Mouse (Mus musculus): ENCODE measurements around the gene Arl9.
"Not testable (repeated sequence)": the region's sequence is repeated elsewhere in the genome, so short reads cannot be mapped to it uniquely, and the experiment has no call there.

Gene Arl9

DNA sequence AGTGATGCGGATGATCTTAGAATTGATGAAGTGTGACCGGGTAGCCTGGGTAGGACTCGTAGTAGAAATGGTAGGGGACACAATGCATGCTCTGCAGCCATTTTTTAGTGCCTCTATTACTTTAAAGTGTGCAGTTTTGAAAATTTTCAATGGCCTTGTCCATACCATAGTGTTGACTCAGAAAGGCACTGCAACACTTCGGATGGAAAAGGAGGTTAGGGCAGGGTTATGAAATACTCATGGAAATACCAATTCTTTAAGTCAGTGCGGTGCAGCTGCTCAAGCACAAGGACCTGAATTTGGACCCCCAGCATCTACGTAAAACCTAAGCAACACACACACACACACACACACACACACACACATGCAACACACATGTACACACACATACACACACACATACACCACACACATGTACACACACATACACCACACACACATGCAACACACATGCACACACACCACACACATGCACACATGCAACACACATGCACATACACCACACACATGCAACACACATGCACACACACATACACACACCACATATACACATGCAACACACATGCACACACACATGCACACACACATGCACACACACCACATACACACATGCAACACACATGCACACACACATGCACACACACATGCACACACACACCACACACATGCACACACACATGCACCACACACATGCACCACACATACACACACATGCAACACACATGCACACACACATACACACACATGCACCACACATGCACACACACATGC lies at the start of gene Arl9:
Gene Arl9, plus strand, starts transcription at position 5 of the 771 bp plus-strand sequence.
- DNase-seq (ENCODE audit: low read depth, low spot score), result no peak

DNA sequence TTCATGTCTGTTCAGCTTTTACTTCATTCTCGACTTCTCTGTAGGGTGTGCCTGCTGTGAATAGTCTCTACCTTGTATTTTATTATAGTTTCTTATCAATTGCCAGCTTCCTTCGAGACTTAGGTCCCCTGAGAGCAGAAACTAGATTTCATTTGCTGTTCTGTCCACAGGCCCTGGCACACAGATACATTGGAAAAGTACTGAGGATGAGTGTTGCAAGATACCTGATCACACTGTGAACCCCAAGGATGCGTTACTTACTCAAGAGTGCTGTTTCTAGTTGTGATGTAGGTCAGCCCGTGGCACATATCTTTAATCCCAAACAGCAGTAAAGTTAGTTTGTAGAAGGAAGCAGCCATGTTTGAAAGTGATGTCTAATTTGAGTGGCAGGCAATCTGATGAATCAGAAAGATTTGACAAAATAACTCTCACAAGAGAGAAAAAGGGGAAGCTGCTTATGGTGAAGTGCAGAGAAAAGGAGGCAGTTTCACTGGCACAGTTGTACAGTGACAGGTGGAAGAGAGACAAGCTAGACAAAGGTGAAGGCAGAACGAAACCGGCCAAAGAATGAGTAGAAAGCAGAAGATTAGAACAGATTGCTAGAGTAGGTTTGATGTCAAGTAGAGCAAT lies 49.5 kb upstream of the Arl9 start:
- no peak for DNase-seq (ENCODE audit: low read depth, low spot score)

DNA sequence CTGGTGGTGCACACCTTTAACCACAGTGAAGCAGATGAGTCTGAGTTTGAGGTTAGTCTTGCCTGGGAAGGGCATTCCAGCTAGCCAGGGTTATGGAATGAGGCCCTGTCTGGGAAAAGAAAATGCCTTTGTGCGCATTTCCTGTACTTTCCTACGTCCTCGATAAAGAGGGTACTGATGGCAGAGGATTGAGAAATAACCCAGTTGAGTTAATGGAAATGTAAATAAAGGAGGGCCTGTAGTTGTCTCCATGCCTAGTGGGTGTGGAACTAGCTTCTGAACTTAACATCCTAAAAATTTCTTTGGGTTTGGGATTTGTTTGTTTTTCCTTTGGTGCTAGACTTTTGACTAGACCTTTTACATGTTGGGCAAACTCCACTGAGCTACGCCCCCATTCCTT lies 48.4 kb upstream of the Arl9 start:
- no peak for DNase-seq (ENCODE audit: low read depth, low spot score)

DNA sequence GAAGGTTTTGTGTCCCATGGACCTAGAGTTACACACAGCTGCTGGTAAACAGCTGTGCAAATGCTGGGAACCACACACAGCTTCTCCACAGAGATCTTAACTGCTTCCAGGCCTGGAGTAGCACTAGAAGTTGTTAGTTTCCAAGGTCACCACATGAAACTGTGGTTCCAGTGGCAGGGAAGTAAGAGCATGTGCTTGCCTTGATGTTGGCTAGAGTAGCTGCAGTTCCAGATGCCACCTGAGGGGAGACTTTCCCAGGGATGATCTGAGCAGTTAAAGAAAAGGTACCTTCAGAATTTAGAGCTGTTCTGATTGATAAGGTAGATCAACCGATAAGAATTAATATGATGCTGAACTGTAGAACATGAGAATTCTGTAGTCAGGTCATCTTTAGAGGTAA lies 45.9 kb upstream of the Arl9 start:
- no peak for DNase-seq (ENCODE audit: low read depth, low spot score)

DNA sequence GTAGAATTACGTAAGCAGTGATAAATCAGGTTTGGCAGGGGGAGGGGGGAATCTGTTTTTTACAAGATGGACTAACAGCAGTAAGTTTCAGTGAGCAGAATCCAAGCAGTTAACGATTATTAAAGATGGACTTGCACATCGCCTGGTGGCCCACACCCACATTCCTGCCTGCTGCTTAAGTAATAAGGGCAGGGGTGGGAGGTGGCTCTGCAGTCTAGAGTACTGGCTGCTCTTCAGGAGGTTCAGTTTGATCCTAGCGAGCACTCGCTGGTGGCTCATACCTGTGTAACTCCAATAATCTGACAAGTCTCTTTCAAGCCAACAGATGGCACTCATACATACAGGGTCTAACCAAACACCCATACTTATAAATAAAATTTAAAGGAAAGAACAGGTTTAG lies 44.3 kb upstream of the Arl9 start:
- DNase-seq (ENCODE audit: low read depth, low spot score), result no peak

DNA sequence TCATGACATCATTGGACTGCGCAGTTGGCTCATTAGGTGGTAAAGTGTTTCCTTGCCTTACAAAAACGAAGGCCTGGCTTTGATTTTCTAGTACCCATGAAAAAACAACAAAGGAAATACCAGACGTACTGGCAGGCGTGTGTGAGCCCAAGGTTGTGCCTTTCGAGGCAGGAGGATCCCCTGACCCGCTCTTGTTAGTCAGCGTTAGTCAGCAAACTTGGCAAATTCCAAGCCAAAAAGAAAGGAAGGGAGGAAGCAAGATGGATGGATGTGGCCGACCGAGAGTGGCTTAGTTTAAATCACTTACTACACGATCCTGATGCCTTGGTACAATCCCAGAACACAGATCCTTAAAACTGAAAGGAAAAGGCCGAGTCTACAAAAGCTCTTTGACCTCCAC lies 41.3 kb upstream of the Arl9 start:
- DNase-seq (ENCODE audit: low read depth, low spot score), result no peak

DNA sequence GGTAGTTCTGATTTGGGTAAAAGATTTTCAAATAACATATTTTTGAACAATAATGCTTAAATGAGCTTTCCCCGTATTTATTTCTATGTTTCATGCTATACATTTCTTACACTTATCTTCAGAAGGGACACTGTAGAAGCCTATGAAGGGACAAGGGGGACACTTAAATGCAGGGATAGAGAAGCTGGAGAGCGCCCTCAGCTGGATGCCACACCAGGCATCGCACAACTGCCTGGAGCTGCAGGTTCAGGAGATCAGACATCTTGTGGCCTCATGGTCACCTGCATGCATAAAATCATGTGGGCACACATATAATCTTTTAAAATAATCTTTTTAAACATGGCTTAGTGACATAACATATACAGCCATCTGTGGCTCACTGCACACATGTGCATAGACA lies 39.2 kb upstream of the Arl9 start:
- DNase-seq (ENCODE audit: low read depth, low spot score), result no peak

DNA sequence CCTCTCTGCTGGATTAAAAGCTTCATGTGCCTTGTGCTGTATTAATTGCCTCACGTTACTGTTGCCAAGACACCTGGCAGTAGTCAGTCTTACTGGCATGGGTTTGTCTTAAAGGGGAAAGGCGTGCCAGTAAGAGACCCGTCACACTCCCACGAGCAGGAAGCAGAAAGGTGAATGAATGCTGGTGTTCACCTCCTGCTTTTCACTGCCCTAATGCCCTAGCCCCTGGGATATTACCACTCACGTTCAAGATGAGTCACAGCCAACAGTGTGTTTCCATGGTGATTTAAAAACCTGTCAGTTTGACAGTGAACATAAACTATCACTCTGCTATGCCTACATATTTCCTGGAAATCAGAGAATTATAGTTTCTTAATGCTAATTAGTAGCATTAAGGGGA lies 34.6 kb upstream of the Arl9 start:
- no peak for DNase-seq (ENCODE audit: low read depth, low spot score)

DNA sequence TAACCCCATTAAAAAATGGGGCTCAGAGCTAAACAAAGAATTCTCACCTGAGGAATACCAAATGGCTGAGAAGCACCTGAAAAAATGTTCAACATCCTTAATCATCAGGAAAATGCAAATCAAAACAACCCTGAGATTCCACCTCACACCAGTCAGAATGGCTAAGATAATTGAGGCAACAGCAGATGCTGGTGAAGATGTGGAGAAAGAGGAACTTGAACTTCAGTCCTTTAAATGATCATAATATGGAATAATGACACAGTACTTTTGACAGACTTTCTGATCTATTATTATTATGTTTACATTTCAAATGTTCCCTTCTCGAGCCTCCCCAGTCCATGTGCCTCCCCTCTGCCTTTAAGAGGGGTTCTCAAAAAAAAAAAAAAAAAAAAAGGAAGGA lies 32.7 kb upstream of the Arl9 start:
- DNase-seq (ENCODE audit: low read depth, low spot score), result not testable (repeated sequence)

DNA sequence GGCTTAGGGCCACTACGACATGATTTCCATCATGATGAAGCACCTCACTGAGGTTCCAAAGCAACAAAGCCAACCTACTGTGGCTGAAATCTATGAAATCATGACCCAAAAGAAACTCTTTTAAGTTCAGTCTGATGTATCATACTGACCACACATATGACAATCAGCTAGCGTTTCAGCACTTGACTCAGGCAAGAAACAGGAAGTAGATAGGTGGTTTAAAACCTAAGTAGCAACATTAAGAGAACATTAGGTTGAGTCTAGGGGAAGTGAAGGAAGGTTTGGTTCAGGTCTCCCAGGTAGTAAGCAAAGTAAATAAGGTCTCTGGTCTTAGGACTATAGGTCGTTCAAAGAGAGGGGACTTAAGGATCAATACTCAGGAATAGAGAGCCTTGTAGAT lies 30.4 kb upstream of the Arl9 start:
- no peak for DNase-seq (ENCODE audit: low read depth, low spot score)

DNA sequence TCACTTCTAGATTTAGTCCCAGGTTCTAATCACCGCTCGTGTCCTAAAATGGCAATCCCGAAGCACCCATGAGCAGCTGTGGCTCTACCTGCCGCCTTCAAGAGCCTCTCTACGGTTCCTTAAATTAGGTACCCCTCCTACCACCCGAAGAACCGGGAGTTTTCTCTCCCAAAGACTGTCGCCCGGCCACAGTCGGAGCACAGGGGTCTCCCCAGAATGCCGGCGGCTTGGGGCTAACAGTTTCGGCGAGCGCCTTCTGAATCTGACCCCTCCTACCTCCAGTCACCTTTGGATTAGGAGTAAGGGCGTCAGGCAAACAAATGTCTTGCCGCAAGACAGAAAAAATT lies 29.7 kb upstream of the Arl9 start:
- no peak for DNase-seq (ENCODE audit: low read depth, low spot score)

DNA sequence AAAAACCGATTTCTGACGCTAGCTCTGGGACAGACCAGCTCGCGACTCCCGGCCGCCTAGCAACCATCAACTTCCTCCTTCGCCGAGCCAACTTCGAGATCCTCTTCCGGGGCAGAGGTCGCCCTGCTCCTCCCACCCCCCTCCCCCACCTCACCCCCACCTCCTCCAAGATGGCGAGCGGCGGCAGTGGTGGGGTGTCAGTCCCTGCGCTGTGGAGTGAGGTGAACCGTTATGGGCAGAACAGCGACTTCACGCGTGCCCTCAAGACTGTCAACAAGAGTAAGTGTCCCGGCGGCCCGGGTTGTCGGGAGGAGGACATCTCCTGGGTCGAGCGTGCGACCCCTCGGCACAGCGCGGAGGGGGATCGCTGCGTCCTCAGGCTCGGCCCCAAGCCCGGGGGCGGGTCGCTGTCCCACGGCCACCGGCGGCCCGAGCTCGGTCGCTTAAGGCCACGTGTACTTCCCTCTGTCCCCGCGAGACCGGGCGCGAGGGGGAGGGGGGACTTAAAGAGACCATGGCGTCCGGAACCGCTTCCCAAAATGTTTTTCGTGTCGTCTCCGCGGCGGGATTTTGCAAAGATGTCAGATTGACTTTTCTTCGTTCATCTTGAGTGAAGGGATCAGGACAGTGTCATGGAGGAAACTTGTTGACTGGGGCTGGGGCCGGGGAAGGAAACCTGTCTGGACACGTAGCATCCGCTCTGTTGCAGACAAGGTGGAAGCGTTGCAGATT lies 29.1 kb upstream of the Arl9 start, which contains the start of gene Srp72:
Gene Srp72, plus strand, starts transcription at position 130 of the 732 bp plus-strand sequence.
- DNase-seq (ENCODE audit: low read depth, low spot score), result peak; percentile 70

DNA sequence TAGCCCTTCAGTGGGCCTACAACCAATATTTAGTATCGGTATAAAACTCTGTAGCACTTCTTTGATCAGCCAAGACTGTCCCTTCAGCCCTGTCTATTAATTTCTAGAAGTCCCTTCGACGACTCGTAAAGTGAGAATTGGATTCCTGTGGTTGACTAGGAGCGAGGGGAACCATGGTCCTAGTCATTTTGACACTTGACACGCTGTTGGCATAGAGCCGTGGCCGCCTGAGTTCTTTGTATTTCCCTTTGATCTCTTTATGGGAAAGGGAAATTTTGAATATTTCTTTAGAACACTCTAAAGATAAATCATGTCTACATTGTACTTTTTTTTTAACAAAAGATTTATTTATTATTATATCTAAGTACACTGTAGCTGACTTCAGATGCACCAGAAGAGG lies 28.1 kb upstream of the Arl9 start:
- DNase-seq (ENCODE audit: low read depth, low spot score), result no peak

DNA sequence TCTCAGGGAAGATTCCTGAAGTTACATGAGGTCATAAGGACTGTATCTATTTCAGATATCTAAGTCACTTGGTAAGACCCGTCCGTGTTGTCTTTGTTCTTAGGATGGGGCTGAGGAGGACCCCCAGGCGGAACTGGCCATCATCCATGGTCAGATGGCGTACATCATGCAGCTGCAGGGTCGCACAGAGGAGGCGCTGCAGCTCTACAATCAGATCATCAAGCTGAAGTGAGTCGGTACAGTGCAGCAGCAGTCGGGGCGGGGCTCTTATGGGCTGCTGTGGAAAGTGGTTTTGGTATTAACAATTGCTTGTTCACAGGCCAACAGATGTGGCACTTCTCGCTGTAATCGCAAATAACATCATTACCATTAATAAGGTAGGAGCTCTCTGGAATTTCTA lies 19.8 kb upstream of the Arl9 start:
- DNase-seq (ENCODE audit: low read depth, low spot score), result no peak

DNA sequence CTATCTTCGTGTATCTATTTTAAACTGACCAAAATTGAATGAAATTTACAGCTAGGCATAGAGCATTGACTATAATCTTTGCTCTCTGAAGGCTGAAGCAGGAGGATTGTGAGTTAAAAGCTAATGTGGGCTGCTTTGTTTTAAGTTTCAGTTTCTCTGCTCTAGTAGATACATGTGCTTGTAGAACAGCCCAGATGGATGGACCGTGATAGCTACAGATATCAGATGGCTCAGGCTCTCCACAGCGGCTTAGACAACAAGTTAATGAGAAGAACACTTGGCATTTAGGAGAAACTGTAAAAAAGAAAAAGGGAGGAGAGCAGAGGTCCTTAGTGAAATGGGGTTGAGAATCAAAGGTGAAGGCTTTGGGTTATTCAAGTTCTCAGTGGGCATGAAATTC lies 13.1 kb upstream of the Arl9 start:
- no peak for DNase-seq (ENCODE audit: low read depth, low spot score)

DNA sequence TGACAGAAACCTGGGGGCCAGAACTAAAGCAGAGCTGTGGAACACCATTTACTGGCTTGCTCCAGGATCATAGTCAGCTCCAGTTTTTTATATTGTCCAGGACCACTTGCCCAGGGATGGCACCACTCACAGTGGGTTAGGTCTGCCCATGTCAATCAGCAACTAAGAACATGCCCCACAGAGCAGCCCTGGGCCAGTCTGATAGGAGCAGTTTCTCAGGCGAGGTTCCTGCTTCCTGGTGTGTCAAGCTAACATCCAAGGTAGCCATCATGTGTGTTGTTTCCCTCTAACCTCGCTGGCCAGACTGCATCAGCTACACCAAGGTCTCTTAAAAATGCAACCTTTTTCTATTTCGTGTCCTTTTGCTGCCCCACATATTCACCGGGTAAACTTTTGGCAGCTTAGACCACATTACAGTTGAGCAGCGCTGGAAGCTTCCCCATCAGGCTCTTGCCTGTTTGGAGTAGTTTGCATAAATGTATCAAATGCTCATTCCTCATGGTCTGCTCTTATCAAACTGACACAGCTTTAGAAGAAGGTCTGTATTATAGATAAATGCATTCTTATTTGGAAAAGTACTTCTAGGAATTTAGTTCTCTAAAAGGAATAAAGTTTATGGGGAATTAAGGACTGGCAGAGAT lies 10.6 kb upstream of the Arl9 start:
- DNase-seq (ENCODE audit: low read depth, low spot score), result no peak

DNA sequence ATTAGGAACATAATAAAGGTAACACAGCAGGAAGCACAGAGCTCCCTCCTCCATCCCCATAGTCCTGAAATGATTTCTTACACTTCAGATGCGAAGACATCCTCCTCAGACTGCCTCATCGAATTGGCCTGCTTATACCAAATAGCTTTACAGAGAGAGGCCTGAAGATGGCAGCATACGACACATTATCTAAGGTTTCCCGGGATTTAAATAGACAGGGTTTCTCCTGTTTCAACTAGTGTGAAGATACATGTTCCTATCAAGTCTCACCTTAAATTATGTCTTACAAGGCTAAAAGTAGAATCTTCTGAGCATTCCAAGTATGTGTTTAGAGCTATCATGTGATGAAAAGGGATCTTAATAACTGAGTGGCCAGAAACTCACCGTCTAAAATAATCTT lies 5.4 kb upstream of the Arl9 start:
- DNase-seq (ENCODE audit: low read depth, low spot score), result peak; percentile 68

DNA sequence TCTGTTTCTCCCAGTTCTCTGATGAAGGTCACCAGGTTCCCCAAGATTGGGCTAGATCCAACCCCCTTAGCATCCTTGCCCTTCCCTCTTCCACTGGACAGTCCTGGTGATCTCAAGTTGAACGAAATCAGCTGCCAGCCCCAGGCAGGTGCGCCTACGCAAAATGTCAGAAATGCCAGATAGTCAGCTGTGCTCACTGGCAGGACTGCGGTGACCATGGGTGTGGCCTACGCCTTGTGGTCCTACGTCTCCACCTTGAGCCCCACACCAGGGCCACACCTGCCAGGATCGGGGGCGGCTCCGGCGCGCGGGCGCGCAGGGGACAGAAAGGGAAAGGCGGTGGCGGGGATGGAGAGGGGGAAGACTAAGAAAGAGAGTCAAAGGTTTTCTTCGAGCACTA lies 2.7 kb upstream of the Arl9 start:
- DNase-seq (ENCODE audit: low read depth, low spot score), result no peak

DNA sequence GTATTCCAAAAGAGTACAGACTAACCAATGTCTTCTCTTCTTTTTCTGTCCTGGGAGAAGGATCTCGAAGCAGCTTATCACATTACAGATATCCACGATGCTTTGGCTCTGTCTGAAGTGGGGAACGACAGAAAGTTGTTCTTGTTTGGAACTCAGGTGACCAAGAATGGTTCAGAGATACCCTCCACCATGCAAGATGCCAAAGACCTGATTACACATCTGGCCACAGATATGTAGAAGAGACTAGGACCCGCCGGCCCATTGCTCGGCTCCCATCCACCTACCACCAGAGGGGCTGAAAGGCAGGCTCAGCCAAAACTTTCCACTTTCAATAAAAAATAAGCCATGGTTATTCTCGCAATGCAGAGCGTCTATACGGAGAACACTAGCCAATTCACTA lies 6.5 kb downstream of the Arl9 start:
- DNase-seq (ENCODE audit: low read depth, low spot score), result no peak

DNA sequence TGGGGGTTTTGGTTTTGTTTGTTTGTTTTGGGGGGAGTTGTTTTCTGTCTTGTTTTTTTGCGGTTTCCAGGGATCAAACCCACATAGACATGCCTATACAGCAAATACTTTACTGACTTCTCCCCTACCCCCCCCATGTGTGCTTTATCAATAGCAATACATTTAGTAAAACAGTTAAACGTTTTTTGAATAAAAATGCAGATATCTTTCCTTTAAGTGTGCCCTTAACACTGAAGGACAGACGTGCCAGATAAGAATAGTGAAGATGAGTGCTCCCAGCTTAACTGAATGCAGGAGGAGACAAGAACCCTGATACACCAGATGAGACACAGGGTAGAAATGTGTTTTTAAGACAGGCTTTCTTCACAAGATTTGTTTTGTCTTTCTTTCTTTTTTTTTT lies 7.2 kb downstream of the Arl9 start:
- DNase-seq (ENCODE audit: low read depth, low spot score), result no peak

DNA sequence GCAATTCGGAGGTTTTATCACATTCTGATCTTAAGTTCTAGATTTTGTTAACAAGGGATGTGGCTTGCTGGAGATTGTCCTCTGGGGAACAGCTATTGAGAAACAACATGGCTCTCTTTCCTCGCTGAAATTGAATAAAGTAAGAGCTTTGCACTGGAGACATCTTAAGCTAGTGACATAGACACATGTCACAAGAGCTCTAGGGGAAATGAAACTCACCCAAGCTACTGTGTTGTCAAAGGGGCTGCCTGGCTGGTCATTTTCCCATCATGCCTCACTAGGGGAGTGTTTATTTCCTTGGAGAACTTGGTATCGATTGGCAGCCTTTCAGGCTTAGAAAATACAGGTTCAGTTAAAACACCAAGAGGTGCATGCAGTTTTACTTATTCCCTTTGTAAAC lies 9.3 kb downstream of the Arl9 start:
- no peak for DNase-seq (ENCODE audit: low read depth, low spot score)

Measured in telencephalon, adult 2 months (tissue).